Mouse (Mus musculus) Muller cell, postnatal 12 days (primary cell): Measurements from ENCODE around the gene Klhl36.

Experiments used
- DNase-seq: peaks from one replicate; pipeline ENCODE4 v3.0.0-alpha.2; 2015; ENCODE audit errors: inconsistent ontology term

Gene Klhl36

GRCm38 (mm10) chr8:119883281-119883680 is 21.2 kb downstream of the Klhl36 start:
- no peak for DNase-seq

DNA sequence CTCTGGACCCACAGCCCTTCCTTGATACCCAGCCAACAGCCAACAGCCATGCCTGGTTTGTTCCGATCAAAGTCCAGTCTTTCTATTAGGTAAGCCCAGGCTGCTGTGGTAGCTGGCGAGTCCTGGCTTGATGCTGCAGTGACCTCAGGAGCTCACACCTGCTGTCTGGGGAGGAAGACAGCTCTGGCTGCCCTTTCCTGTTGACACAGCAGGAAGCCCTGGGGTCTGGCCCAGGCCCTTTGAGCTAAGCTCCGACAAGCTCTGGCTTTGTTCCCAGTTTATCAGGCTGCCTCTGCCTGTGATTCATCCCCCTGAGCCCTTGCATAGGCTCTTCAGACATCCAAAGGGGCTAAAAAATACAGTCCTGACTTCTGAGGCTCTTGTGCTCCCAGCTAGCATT is 23.5 kb downstream of the Klhl36 start:
- DNase-seq, result peak; percentile 93

GRCm38 (mm10) chr8:119887130-119887529 is 25.1 kb downstream of the Klhl36 start:
- no peak for DNase-seq

GRCm38 (mm10) chr8:119888012-119888411 is 25.9 kb downstream of the Klhl36 start:
- no peak for DNase-seq

GRCm38 (mm10) chr8:119897069-119897468 is 35.0 kb downstream of the Klhl36 start:
- DNase-seq, result no peak

DNA sequence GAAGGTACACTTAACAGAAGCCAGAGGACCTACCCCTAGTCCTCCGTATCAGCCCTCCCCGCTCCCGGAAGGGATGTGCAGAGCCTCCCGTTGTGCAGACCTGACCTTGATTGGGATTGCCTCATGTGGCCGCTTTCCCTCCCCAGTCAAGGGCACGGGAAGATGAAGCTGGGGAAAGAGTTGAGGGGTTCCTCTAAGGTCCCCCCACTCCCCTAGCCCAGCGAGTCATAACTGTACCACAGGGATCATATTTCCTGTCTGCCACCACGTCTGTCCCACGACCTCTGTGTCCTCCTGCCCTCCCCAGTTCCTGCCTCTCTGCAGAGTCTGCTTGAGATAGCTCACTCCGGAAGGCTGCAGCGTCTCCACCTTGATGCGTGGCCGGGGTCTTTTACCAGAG is 35.9 kb downstream of the Klhl36 start:
- DNase-seq, result no peak

DNA sequence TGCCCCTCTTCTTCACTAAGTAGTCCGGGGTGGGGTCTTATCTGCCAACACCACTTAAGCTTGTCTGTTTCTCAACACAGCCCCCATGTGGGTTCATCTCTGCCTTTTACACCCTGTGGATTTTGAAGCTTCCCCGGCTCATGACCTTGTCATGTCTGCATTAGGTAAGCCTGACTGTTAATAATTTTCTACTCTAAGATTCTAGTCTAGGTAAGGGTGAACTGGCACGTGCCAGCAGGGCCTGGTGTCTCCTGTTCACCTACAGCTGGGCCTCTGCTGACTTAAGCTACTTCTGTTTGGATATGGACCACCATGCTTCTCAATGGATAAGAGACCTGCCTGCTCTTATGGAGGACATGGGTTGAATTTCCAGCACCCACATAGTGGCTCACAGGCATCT is 39.3 kb downstream of the Klhl36 start:
- no peak for DNase-seq

DNA sequence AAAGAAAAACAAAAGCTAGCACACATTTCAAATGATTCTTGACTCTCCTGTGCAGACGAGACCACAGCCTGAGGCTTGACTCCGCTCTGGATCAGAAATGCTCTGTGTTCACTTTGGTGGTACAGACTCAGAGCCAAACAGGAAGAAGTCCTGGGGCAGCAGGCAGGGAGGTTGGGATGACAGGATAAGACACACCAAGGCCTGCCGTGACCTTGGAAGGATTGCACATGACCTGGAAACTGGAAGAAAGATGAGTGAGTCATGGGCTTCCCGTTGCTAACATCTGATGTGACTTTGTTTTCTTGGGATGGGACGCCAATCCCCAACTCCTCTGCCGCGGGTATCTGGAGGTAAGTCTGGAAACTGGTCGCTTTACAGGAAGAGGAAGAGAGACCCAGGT is 39.9 kb downstream of the Klhl36 start:
- DNase-seq, result no peak

- DNase-seq, result no peak
These were observed 42.4 kb downstream of the Klhl36 start for GRCm38 (mm10) chr8:119904323-119904911.

DNA sequence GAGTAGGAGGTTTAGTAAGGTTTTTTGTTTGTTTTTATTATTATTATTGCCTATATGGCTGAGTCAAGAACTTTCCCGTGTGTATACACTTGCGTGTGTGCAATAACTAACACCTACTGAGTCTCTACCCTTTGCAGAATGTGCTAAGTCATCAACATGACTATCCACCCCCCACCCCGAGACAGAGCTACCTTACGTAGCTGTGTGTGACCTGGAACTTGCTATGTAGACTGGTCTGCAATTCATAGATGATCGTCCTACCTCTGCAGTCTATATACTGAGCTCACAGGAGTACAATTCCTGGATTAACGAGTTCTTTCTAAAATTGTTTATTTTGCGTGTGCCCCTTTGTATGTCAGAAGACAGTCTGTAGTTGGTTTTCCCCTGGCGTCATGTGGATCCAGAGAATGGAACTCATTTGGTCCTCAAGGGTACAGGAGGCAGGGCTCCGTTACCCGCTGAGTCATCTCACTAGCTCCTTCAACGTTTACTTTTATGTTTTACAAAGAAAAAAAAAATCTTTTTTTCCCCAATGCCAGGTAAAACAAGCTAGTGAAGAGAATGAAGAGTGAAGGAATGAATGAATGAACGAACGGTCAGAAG is 48.0 kb downstream of the Klhl36 start, which contains the start of gene Usp10:
Gene Usp10 (plus strand): TSS at position 417 of the 603 bp plus-strand sequence.
- no peak for DNase-seq

DNA sequence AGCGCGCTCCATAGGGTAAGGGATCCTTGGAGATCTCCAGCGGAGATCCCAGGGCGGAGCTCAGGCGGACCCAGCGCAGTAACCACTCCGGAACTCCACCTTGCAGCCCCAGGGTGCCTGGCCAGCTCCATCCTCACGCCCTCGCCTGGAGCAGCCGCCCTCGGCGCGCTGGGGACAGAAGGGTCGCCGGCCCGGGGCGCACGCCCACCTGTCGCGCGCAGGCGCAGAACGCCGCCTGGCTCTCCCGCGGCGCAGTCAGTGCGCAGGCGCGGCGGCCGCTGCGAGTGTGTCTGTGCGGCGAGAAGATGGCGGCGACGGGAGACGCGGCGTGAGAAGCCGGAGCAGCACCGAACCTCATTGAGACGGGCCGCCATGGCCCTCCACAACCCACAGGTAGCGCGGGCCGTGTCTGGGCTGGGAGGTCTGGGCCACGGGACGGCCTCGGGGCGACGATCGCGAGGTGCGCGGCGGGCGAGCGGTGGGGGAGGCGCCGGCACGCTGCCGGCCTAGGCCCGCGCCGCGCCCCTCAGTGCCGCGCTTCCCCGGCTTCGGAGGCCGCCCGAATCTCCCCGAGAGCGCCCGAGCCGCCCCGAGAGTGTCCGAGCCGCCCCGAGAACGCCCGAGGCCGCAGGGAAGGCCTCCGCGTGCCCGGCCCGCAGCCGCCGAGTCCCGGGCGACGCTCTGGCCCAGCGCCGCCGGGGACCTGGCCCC is 48.6 kb downstream of the Klhl36 start, which contains the start of gene Gm20388:
Gene Gm20388 (plus strand): TSS at position 295 of the 711 bp plus-strand sequence.
- DNase-seq, result peak; percentile 94

GRCm38 (mm10) chr8:119911258-119911962 is 49.3 kb downstream of the Klhl36 start:
- DNase-seq, result no peak

DNA sequence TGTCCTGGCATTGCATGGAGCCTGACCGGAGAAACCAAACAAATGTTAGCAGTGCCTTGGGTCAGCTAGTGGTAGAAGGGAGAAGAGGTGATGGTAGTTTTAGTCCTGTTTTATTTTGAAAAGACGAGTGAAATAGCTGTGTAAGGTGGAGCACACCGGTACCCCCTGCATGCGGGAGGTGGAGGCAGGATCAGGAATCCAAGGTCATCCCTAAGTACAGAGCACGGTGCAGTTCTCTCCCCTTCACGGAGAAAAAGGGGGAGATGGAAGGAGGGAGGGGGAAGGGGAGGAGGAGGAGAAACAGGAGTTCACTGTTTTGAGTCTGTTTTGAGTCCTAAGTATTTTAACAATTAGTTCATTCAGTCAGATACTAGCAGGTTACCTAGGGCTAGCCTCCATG is 50.6 kb downstream of the Klhl36 start:
- no peak for DNase-seq

- no peak for DNase-seq
These were observed 51.1 kb downstream of the Klhl36 start for GRCm38 (mm10) chr8:119913181-119913580.

GRCm38 (mm10) chr8:119914161-119914560 is 52.1 kb downstream of the Klhl36 start:
- peak; percentile 47 for DNase-seq

- DNase-seq, result no peak
These were observed 53.2 kb downstream of the Klhl36 start for GRCm38 (mm10) chr8:119915298-119915697.

DNA sequence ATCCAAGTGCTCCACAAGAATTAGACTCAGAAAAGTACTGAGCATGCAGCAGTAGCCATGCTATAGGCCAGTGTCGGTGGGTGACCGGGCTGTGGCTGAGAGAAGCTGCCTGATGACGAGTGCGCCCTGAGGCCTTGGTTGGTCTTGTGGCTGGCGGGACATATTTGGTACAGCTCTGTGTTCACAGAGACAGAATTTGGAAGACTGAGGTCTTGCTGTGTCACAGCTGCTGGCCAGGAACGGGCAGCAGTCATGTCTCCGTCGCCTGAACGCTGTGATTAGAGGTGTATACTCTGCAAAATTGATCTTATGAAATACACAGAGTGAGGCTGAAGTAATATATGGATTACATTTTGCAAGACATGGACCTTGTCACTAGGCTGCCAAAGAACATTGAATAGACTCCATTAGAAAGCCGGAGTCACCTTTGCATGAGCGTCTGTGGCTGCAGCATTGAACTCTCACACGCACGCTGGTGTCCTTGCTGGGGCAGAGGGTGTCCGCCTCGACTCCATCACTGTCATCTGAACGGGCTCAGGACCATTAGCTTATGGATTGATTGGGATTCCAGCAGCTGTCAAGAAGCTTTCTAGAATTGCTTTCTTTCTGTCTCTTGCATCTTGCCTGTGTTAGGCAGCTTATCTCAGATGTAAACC is 54.3 kb downstream of the Klhl36 start:
- peak; percentile 48 for DNase-seq

DNA sequence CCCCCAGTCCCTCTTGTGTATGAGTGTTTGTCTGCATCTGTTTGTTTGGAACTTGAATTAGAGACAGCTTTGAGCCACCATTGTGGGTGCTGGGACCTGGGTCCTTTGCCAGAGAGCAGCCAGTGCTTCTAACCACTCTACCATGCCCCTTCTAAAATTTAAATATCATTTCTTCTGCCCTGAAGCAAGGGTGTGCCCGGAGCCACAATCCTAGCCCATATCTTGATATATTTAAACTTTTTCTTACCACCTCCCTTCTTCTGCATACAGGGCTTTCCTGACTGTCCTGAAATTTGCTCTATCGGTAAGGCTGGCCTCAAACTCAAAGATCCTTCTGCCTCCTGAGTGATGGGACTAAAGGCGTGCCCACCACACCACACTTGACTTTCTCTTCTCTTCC is 55.3 kb downstream of the Klhl36 start:
- DNase-seq, result no peak

DNA sequence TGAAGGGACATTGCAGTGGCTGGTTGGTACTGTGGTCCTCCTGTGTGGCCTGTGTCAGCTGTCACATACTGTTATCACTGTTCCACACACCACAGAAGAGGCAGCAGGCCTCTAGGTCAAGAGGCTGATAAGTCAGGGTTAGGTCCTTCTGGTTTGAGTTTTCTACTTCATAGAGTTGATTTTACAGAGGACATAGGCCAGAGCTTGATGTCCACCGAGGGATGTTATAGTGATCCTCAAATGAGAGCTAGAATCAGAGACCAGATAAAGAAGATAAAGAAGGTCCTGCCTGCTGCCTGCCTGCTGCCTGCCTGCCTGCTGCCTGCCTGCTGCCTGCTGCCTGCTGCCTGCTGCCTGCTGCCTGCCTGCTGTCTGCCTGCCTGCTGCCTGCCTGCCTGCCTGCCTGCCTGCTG is 56.1 kb downstream of the Klhl36 start:
- DNase-seq, result no peak

- DNase-seq, result no peak
These were observed 61.2 kb downstream of the Klhl36 start for GRCm38 (mm10) chr8:119923259-119923658.

GRCm38 (mm10) chr8:119925428-119925827 is 63.4 kb downstream of the Klhl36 start:
- DNase-seq, result no peak

GRCm38 (mm10) chr8:119926474-119926873 is 64.4 kb downstream of the Klhl36 start:
- DNase-seq, result no peak
